Mouse (Mus musculus) embryo, embryonic 10.5 days (tissue): ENCODE measurements at regions not wholly inside any gene's neighbourhood (a gene's known extent, or its start where the extent isn't known, plus 50 kb on each side); places are given as distances from the start of the nearest gene placed in this dataset.

ENCODE experiments used
- DNase-seq: peaks from one replicate; pipeline ENCODE4 v3.0.0-alpha.2; 2015; ENCODE audit warnings: low spot score

GRCm38 (mm10) chr4:97381084-97381483 is 198.1 kb upstream of the Gm10192 start:
- DNase-seq: no peak

- no peak for DNase-seq
These were observed 194.9 kb upstream of the Gm10192 start for GRCm38 (mm10) chr4:97377593-97378542.

DNA sequence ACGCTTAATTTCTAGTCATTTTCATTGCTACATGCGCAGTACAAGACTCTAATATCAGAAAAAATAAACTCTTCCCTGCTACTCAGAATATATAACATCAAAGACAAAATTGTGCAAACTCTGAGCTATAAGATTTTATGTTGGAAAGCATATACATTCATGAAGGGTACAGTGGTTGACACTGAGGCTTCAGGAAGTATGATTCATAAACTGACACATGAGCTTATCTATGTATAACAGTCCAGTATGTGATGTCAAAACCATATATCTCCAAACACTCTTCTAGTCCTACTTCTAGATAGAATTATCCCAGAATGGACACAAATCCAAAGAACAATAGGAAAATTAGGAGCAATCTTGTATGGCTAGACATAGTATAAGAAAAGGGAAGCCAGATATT is 177.5 kb upstream of the Gm10192 start:
- no peak for DNase-seq

DNA sequence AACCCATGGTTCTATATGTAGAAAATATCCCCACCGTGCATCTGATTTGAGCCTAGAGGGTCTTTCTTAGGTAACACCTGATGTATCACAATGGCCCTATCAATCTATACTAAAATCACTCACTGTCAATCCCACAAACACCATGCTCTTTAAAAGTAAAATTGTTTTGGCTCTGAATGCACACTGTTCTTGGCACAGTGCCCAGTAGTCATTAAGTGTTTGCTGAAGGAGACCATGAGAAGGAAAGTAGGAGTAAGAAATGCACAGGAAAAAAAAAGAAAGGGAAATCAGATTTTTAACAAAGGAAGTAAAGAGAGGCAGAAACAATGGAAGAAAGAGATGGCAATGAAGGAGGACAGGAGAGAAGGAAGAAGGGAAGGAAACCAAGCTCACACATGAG is 175.0 kb upstream of the Gm10192 start:
- DNase-seq: no peak

DNA sequence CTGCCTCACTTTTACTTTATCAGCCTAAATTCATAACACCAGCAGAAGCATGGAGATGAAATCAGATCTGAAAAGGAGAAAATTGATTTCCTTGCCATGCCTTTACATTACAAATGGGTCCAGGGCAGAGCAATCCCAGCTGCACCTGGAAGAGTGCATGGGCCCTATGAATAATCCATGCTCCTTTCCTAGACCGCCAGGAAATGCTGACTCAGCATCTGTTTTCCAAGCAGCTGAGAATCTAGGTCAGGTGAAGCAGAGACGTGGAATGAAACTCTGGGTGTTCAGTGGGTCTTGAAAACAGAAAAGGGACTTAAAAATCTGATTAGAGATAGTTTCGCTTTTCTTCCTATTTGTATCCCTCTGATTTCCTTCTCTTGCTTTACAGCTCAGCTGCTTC is 163.8 kb upstream of the Gm10192 start:
- DNase-seq: no peak

DNA sequence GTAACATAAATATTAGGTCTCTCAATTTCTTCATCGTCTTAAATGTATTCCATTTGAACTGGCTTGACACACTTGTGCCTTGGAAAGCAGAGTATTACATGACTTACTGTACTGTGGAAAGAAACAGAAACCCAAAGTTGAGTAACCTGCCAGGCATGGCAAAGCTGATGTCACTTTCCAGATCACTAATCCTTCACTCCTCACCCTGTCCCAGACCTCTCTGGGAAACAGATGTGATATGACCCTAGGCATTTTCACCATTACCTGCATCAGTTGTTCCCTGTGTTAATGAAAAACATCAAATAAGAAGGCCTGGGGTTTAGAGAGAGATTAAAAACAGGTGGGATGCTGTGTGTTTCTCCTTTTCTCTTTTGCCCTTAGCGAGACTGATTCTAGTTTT is 161.4 kb upstream of the Gm10192 start:
- peak; percentile 3 for DNase-seq

- DNase-seq: no peak
These were observed 160.4 kb upstream of the Gm10192 start for GRCm38 (mm10) chr4:97343378-97343777.
